Mouse (Mus musculus): ENCODE measurements at regions not wholly inside any gene's neighbourhood (a gene's known extent, or its start where the extent isn't known, plus 50 kb on each side); places are given as distances from the start of the nearest gene placed in this dataset.

DNA sequence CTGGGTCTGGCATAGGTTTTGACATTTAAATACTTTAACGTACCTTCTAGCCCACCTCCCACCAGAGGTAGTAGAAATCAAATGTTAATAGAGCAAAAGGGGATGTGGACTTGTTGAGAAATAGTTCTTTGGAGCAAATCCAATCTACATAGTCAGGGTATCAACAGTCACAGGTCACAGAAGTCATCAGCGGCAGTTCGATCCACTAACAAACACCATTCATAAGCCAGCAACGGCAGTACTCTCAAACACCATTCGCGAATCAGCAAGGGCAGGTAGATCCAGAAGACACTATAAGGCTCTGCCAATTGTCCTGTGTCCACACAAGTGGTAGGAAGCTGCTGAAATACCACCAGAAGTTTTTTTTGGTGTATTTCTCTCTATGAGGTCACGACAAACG lies 374.3 kb upstream of the Sox9 start:
- TF ChIP-seq POLR2A (IDR thresholded peaks at IDR 0.05; ENCODE audit: low read depth, low read length) (no peak), CTCF (IDR thresholded peaks at IDR 0.05; ENCODE audit: extremely low read depth, insufficient read depth, insufficient read length, insufficient replicate concordance) (no peak)

Measured in spleen, adult 2 months (tissue).